Mouse (Mus musculus) retina, postnatal 1 day (tissue): ENCODE results near the gene Olfr96.

ENCODE experiments used
- DNase-seq: peaks from one replicate; pipeline ENCODE4 v3.0.0-alpha.2; 2012

Olfr96 gene

DNA sequence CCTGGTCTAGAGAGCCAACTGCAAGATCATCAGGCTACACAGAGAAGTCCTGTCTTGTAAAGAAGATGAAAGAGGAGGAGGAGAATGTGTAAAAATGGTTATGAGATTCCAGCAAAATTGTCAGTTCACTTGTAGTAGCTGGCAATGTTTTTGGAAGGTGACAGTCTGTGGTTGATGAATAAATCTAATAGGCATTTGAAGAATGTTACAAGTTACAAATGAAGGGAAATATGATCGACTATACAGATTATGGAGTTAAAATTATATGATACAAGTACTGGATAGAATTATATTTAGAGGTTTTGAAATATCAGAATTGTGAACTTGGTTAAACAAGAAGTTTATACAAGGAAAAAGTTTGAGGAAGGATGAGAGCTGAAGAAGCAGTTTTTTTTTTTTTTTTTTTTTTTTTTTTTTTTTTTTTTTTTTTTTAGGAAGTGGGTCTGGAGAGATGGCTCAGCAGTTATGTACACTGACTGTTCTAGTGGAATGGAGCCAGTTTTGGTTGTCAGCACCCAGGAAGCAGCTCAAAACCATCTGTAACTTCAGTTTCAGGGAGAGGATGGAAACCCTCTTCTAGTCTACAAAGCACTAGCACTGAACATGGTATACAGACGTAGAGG lies 55.8 kb downstream of the Olfr96 start:
- DNase-seq, result no peak
